Mouse (Mus musculus) embryonic facial prominence, embryonic 14.5 days (tissue): ENCODE results near the gene Atp2a3. TPM values are rescaled to one million over a fixed set of nuclear protein-coding genes. Genes with fewer than 3 reads are reported as not detected.

Source experiments
- ATAC-seq: fragments of 200-750 bp; cut with Nextera tagmentation; 2 replicates; pipeline ENCODE4 v1.8.0; 2017; ENCODE audit warnings: low read depth, moderate number of reproducible peaks, moderate TSS enrichment
- DNase-seq: peaks from one replicate; pipeline ENCODE4 v3.0.0-alpha.2; 2015; ENCODE audit warnings: low spot score
- H3K27ac ChIP-seq: fragments of 300-500 bp; sonication (generic); replicated peaks from 2 replicates; pipeline ENCODE4 v1.5.1; 2014; ENCODE audit warnings: low read depth, mild to moderate bottlenecking, low read length, moderate library complexity
- H3K27me3 ChIP-seq: fragments of 300-500 bp; sonication (generic); replicated peaks from 2 replicates; pipeline ENCODE4 v1.6.1; 2014; ENCODE audit warnings: low read length; ENCODE audit not compliant: control insufficient read depth, insufficient read depth
- H3K36me3 ChIP-seq: fragments of 300-500 bp; sonication (generic); 2 replicates; pipeline ENCODE4 v1.6.1; 2014; ENCODE audit warnings: low read length, mixed read lengths; ENCODE audit not compliant: control insufficient read depth, insufficient read depth
- H3K4me1 ChIP-seq: fragments of 300-500 bp; sonication (generic); 2 replicates; pipeline ENCODE4 v1.6.1; 2014; ENCODE audit warnings: antibody characterized with exemption, low read length; ENCODE audit not compliant: control insufficient read depth, insufficient read depth
- H3K4me2 ChIP-seq: fragments of 300-500 bp; sonication (generic); 2 replicates; pipeline ENCODE4 v1.6.1; 2014; ENCODE audit warnings: low read depth, mild to moderate bottlenecking, low read length, moderate library complexity, mixed read lengths
- H3K4me3 ChIP-seq: fragments of 300-500 bp; sonication (generic); 2 replicates; pipeline ENCODE4 v1.5.1; 2014; ENCODE audit warnings: low read depth, mild to moderate bottlenecking, low read length
- H3K9ac ChIP-seq: fragments of 300-500 bp; sonication (generic); 2 replicates; pipeline ENCODE4 v1.6.1; 2014; ENCODE audit warnings: low read depth, mild to moderate bottlenecking, low read length, moderate library complexity, mixed read lengths
- H3K9me3 ChIP-seq: fragments of 300-500 bp; sonication (generic); 2 replicates; pipeline ENCODE4 v1.6.1; 2016; ENCODE audit warnings: low read length; ENCODE audit not compliant: control insufficient read depth
- WGBS: fragments of 180-500 bp; shearing (Covaris S2); extraction: QIAGEN DNeasy Blood & Tissue Kit; methylation state at CpG from one replicate; pipeline ENCODE4 v1.1.7; 2014; 5-methylcytosine and 5-hydroxymethylcytosine counted together
- polyA plus RNA-seq: library from polyadenylated mRNA; unstranded; fragments of >200 nt; fragmentation: Nextera tagmentation; extraction: Ambion mirVana; gene quantifications from 2 replicates; pipeline ENCODE4 v1.2.1, GENCODE M21; 2014

Gene Atp2a3
- polyA plus RNA-seq, 1 experiment from 2014 or later, result 5.6 TPM

DNA sequence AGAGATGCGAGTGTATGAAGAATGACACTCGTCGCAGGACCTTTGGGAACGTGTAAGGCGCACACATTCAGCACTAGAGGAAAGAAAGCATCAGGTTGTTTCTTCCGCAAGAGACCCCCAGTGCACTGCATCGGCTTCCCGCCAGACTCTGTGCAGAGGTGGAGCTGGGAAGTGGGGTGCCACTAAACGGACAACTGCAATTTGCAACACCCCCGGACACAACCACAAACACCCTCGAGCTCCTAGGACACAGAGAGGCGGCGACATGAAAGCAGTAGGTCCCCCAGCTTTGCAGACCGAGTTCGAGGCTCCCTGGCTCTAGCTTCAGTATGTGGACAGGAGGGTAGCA lies 272 bp upstream of the Atp2a3 start:
- Histone ChIP-seq H3K4me2 (peak overlapping the region; percentile 59), H3K27me3 (peaks cover 50% of the 10 kb centered on the region), H3K4me3 (peak overlapping the region; percentile 38), H3K27ac (no peak overlapping the region), H3K4me1 (peaks cover 6% of the 10 kb centered on the region; the same call in 1 of the 2 replicates), H3K9me3 (no peaks in the 10 kb centered on the region), H3K9ac (0 out of 2 replicates have a peak overlapping the region, but pooled peaks have one; percentile 30), H3K36me3 (no peaks in the 10 kb centered on the region)
- DNase-seq (no peak), ATAC-seq (no peak)
- 4% methylated on average over 13 of the region's 15 CpGs for WGBS

DNA sequence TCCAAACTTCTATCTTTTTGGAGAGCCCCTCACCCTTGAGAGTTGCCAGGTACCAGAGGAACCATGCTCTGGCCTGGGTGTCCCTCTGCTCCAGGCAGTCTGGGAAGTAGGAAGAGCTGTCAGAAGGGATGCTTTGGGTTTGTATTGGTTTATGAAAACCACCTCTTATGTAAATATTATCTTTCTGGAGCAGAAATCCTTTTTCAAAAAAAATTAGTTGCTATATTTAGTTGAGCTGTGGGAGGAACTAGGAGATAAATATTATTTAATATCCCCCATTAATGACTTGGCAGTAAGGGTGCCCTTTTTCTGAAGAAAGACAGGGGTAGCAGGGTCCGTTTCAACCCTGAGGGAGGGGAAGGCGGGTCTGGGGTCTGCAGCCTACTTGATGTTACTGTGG lies 1.4 kb downstream of the Atp2a3 start:
- H3K36me3 ChIP-seq, result no peaks in the 10 kb centered on the region
- H3K4me2 ChIP-seq, result no peak overlapping the region
- no peak overlapping the region for H3K27ac ChIP-seq
- DNase-seq, result no peak
- peaks cover 6% of the 10 kb centered on the region; the same call in 1 of the 2 replicates for H3K4me1 ChIP-seq
- WGBS, result 61% methylated on average over 2 of the region's 2 CpGs
- H3K27me3 ChIP-seq, result peaks cover 50% of the 10 kb centered on the region
- no peak overlapping the region for H3K9ac ChIP-seq
- no peak overlapping the region for H3K4me3 ChIP-seq
- ATAC-seq, result no peak
- H3K9me3 ChIP-seq, result no peaks in the 10 kb centered on the region

DNA sequence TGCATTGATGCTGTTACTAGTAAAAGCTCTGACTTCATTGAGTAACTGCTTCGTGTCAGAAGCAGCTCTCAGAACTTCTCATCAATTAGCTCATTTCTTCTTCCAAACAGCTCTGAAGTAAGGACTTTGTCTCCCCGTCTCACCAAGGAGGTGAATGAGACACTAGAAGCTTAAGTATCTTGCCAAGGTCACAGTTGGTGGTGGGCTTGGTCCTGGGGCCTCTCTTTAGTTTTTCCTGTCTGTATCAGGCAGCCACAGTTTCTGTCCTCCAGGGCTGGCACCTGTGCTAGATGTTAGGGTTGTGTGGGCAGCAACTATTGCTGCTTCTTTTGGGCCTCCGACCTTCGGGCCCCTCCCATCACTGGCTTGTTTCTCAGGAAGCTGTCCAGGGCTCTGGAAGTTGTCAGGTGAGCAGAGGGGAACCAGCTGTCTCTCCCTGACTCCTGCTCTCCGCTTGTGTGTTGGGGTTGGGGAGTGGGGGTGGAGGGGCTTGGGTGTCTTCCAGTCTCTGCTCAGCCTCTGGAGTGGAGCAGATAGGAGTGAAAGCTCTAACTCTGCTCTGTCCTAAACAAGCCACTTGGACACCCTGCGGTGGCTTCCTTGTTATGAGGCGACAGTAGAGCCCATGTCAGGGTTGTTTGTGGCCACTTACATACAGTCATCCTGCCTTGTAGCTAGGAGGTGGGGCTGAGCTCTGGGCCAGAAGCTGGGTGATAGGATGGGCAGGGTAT lies 2.3 kb downstream of the Atp2a3 start:
- Histone ChIP-seq H3K4me3 (no peak overlapping the region), H3K9me3 (no peaks in the 10 kb centered on the region), H3K36me3 (no peaks in the 10 kb centered on the region), H3K27me3 (peaks cover 50% of the 10 kb centered on the region), H3K4me2 (no peak overlapping the region), H3K4me1 (peaks cover 6% of the 10 kb centered on the region; the same call in 1 of the 2 replicates), H3K27ac (no peak overlapping the region), H3K9ac (no peak overlapping the region)
- ATAC-seq (no peak; the same call in 1 of the 2 replicates), DNase-seq (no peak)
- 42% methylated on average over 7 of the region's 7 CpGs for WGBS

DNA sequence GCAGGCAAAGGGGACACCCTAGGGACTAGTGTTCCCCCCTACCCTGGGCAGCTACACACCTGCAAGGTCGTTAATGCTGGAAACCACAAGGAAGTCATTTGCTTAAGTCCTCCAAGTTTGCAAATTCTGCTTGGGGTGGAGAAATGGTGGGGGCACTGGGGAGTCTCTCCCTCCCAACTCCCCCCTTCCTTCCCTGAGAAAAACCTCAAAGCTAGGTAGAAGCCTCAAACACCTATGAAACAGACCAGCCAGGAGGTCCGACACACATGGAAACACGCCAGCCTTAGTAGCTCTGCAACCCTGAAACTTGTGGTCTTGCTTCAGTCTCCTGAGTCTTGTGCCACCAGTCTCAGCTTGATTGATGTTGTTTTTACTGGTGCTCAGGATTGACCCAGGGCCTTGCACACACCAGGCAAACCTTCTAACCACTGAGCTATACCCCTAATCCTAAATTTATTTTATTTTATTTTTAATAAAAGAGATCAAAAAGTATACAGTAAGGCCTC lies 2.9 kb downstream of the Atp2a3 start:
- no peaks in the 10 kb centered on the region for H3K9me3 ChIP-seq
- peaks cover 6% of the 10 kb centered on the region; the same call in 1 of the 2 replicates for H3K4me1 ChIP-seq
- DNase-seq, result no peak
- H3K4me3 ChIP-seq, result no peak overlapping the region
- H3K4me2 ChIP-seq, result no peak overlapping the region
- peaks cover 50% of the 10 kb centered on the region for H3K27me3 ChIP-seq
- no peaks in the 10 kb centered on the region for H3K36me3 ChIP-seq
- 42% methylated on average over 3 of the region's 3 CpGs for WGBS
- ATAC-seq, result no peak
- no peak overlapping the region for H3K9ac ChIP-seq
- no peak overlapping the region for H3K27ac ChIP-seq

DNA sequence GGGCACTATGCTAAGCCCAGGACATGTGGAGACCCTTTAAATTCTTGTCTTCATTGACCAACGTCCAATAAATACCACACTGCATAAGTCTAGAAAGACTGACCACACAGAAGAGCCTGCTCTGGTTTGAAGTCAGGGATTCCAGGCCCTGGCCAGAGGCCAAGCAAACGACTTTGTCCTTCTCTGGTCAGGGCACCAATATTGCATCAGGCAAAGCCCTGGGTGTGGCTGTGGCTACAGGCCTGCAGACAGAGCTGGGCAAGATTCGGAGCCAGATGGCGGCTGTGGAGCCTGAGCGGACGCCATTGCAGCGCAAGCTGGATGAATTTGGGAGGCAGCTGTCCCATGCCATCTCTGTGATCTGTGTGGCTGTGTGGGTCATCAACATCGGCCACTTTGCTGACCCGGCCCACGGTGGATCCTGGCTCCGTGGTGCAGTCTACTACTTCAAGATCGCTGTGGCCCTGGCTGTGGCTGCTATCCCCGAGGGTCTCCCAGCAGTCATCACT lies 14.1 kb downstream of the Atp2a3 start:
- Histone ChIP-seq H3K36me3 (no peaks in the 10 kb centered on the region), H3K4me2 (no peak overlapping the region), H3K27me3 (no peaks in the 10 kb centered on the region), H3K4me1 (no peaks in the 10 kb centered on the region), H3K4me3 (no peak overlapping the region), H3K9ac (no peak overlapping the region), H3K9me3 (no peaks in the 10 kb centered on the region), H3K27ac (no peak overlapping the region)
- ATAC-seq (no peak), DNase-seq (no peak)
- 84% methylated on average over 13 of the region's 13 CpGs for WGBS

DNA sequence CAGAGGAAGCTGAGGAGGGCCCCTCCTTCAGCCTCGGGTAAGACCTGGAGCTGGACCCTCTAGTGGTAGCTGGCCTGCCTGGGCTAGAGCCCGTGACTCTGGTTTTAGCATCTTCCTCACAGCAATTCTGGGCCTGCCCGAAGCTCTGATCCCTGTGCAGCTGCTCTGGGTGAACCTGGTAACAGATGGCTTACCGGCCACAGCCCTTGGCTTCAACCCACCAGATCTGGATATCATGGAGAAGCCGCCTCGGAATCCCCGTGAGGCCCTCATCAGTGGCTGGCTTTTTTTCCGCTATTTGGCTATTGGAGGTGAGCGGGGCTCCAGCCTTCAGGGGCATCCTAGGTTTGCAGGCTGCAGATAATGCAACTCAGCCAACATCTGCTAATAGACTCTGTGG lies 21.5 kb downstream of the Atp2a3 start:
- WGBS, result 79% methylated on average over 9 of the region's 9 CpGs
- ATAC-seq (no peak), DNase-seq (no peak)
- Histone ChIP-seq H3K27me3 (no peaks in the 10 kb centered on the region), H3K4me1 (no peaks in the 10 kb centered on the region), H3K4me3 (no peak overlapping the region), H3K9me3 (no peaks in the 10 kb centered on the region), H3K36me3 (no peaks in the 10 kb centered on the region), H3K9ac (no peak overlapping the region), H3K4me2 (no peak overlapping the region), H3K27ac (no peak overlapping the region)

DNA sequence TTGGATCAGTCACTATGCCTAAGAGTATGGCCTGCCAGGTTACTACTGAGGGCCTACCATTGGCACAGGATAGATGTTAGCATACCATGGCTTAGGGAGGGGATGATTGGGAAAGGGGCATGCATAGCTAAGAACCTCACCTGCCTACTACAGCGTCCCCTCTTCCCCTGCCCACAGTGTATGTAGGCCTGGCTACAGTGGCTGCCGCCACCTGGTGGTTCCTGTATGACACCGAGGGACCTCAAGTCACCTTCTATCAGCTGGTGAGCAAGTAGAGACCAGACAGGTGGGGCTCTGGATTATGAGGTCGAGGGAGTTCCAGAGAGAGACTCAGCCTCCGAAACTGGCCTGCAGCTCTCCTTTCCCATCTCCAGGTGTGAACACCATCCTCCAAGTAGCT lies 22.3 kb downstream of the Atp2a3 start:
- Histone ChIP-seq H3K36me3 (no peaks in the 10 kb centered on the region), H3K9ac (no peak overlapping the region), H3K4me2 (no peak overlapping the region), H3K27me3 (no peaks in the 10 kb centered on the region), H3K9me3 (no peaks in the 10 kb centered on the region), H3K4me3 (no peak overlapping the region), H3K4me1 (no peaks in the 10 kb centered on the region), H3K27ac (no peak overlapping the region)
- DNase-seq (no peak), ATAC-seq (no peak)
- WGBS, result 50% methylated on average over 5 of the region's 5 CpGs

DNA sequence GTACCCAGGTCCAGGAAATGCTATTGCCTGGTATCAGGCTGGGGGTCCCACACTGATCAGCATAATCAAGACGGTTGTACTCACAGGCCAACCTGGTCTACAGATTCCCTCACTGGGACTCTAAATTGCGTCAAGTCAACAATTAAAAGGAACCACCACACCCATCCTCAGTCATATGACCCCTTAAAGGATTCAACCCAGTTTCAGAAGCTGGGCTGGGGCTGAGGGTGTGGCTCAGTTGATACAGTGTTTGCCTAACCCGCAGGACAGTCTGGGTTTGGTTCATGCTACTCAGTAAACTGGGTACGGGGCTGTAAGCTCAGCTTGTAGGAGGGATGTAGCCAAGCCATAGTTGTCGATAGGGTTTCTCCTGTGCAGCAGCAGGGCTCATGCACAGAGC lies 25.8 kb downstream of the Atp2a3 start:
- Histone ChIP-seq H3K27me3 (no peaks in the 10 kb centered on the region), H3K9ac (no peak overlapping the region), H3K27ac (no peak overlapping the region), H3K9me3 (no peaks in the 10 kb centered on the region), H3K4me2 (no peak overlapping the region), H3K36me3 (no peaks in the 10 kb centered on the region), H3K4me3 (no peak overlapping the region), H3K4me1 (no peaks in the 10 kb centered on the region)
- DNase-seq, result no peak
- 72% methylated on average over 5 of the region's 5 CpGs for WGBS
- no peak for ATAC-seq

DNA sequence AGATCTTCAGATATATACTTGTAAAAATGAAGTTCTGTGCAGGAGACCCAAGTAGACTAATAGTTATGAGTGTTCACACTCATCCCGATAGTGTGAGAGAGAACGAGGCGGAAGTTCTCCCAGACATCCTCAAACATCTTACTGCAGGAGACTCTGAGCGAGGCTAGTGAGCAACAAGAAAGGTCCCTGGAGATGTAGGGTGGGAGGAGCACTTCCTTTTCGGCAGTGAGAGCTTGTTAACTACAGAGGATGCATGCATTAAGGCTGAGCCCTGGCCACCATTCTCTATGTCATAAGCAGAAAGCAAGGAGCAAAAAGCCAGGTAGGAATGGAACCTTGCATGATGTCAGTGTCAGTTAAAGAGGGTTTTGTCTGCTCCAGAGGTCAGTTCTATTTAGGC lies 26.3 kb downstream of the Atp2a3 start:
- Histone ChIP-seq H3K9me3 (no peaks in the 10 kb centered on the region), H3K9ac (no peak overlapping the region), H3K4me3 (no peak overlapping the region), H3K27me3 (no peaks in the 10 kb centered on the region), H3K36me3 (no peaks in the 10 kb centered on the region), H3K4me1 (no peaks in the 10 kb centered on the region), H3K27ac (no peak overlapping the region), H3K4me2 (no peak overlapping the region)
- 64% methylated on average over 5 of the region's 5 CpGs for WGBS
- no peak for DNase-seq
- no peak for ATAC-seq
